In the genomic region with DNA sequence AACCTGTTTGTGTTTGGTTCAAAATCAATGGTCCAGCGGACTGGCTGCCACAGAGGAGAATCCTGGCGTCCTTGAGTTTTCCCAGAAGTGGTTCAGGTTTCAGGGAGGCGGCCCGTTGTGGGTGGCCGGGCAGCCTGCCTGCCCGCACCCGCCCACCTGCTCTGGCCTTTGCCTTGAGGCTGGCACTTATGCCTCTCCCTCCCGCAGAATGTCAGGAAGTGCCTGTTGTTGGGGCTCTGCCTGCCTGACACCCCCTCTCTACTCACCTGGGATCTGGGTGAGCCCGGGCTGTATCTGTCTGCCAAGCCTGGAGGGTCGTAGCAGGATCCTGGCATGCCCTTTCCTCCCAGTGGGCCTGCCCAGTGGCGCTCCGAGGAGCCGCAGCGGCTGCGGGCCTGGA, we compare ENCODE assay signal across 13 mouse cellular contexts. TPM values are rescaled to one million over a fixed set of nuclear protein-coding genes. Genes with fewer than 3 reads are reported as not detected.
DNase-seq lines count a peak whose midpoint lies in the region; ATAC-seq and TF ChIP-seq lines count a peak whose summit lies in the region.
"Had no signal": no experiment of that assay in that cellular context is flagged by ENCODE, and none has a peak within 500 bp of the region (broad histone marks: within the 10 kb centered on the region; RNA-seq: fewer than 3 reads in every experiment).

No protein-coding gene starts in this region.

- H3K9ac ChIP-seq in heart, embryonic 16.5 days (ENCODE audit: low read length), result 0 out of 2 replicates have a peak overlapping the region, but pooled peaks have one; percentile 26
- H3K9ac ChIP-seq in embryonic facial prominence, embryonic 13.5 days, result no peak overlapping the region
- no peak overlapping the region for H3K9ac ChIP-seq in kidney, embryonic 15.5 days

- 70% methylated on average over 15 of the region's 15 CpGs for WGBS in heart, embryonic 16.5 days
- 59% methylated on average over 15 of the region's 15 CpGs for WGBS in embryonic facial prominence, embryonic 13.5 days
- 57% methylated on average over 15 of the region's 15 CpGs for WGBS in kidney, embryonic 15.5 days

- H3K36me3 ChIP-seq in heart, embryonic 16.5 days (ENCODE audit: control insufficient read depth, insufficient read depth), result peaks cover 17% of the 10 kb centered on the region
- H3K36me3 ChIP-seq in E14TG2a.4 (ENCODE audit: insufficient read depth, low read length), result peaks cover 39% of the 10 kb centered on the region
- peaks cover 23% of the 10 kb centered on the region for H3K36me3 ChIP-seq in embryonic facial prominence, embryonic 13.5 days
- H3K36me3 ChIP-seq in kidney, embryonic 15.5 days, result peaks cover 18% of the 10 kb centered on the region

- no peak for ATAC-seq in heart, embryonic 16.5 days (replicated peaks; ENCODE audit: extremely low read depth, insufficient read depth, low FRiP score)
- ATAC-seq in embryonic facial prominence, embryonic 13.5 days (ENCODE audit: insufficient number of reproducible peaks, insufficient read depth, low FRiP score, low TSS enrichment, low read depth), result no peak
- peak; percentile 57 for ATAC-seq in kidney, embryonic 15.5 days (replicated peaks; ENCODE audit: low FRiP score)

- peaks cover 18% of the 10 kb centered on the region for H3K4me1 ChIP-seq in heart, embryonic 16.5 days (ENCODE audit: control insufficient read depth, insufficient read depth, low read length)
- peaks cover 94% of the 10 kb centered on the region for H3K4me1 ChIP-seq in E14TG2a.4 (replicated peaks; ENCODE audit: low read depth, low read length)
- peaks cover 38% of the 10 kb centered on the region for H3K4me1 ChIP-seq in embryonic facial prominence, embryonic 13.5 days
- H3K4me1 ChIP-seq in kidney, embryonic 15.5 days, result peaks cover 66% of the 10 kb centered on the region

- no peak overlapping the region for H3K4me3 ChIP-seq in heart, embryonic 16.5 days (ENCODE audit: low read length)
- peak overlapping the region; percentile 62 for H3K4me3 ChIP-seq in E14TG2a.4 (replicated peaks; ENCODE audit: low read length)
- H3K4me3 ChIP-seq in embryonic facial prominence, embryonic 13.5 days, result no peak overlapping the region
- 0 out of 2 replicates have a peak overlapping the region, but pooled peaks have one; percentile 15 for H3K4me3 ChIP-seq in kidney, embryonic 15.5 days (replicated peaks)

- TF ChIP-seq CTCF in E14TG2a.4 (conservative IDR thresholded peaks at IDR 0.05; ENCODE audit: low read length), result no peak

- H3K9me3 ChIP-seq in heart, embryonic 16.5 days (replicated peaks; ENCODE audit: control insufficient read depth, low read length), result peaks cover 18% of the 10 kb centered on the region
- H3K9me3 ChIP-seq in E14TG2a.4 (ENCODE audit: low read length), result no peaks in the 10 kb centered on the region
- peaks cover 15% of the 10 kb centered on the region for H3K9me3 ChIP-seq in embryonic facial prominence, embryonic 13.5 days
- peaks cover 3% of the 10 kb centered on the region; the same call in 1 of the 2 replicates for H3K9me3 ChIP-seq in kidney, embryonic 15.5 days (replicated peaks)

- no peak overlapping the region for H3K27ac ChIP-seq in heart, embryonic 16.5 days (ENCODE audit: low read length)
- H3K27ac ChIP-seq in embryonic facial prominence, embryonic 13.5 days, result 0 out of 2 replicates have a peak overlapping the region, but pooled peaks have one; percentile 16
- peak overlapping the region; percentile 84 for H3K27ac ChIP-seq in kidney, embryonic 15.5 days
- H3K27ac ChIP-seq: macrophage had no signal

- no peaks in the 10 kb centered on the region for H3K27me3 ChIP-seq in heart, embryonic 16.5 days (ENCODE audit: control insufficient read depth, insufficient read depth, low read length)
- H3K27me3 ChIP-seq in E14TG2a.4 (ENCODE audit: insufficient read depth, low read length), result peaks cover 9% of the 10 kb centered on the region
- no peaks in the 10 kb centered on the region for H3K27me3 ChIP-seq in embryonic facial prominence, embryonic 13.5 days
- no peaks in the 10 kb centered on the region for H3K27me3 ChIP-seq in kidney, embryonic 15.5 days

- no peak for DNase-seq in heart, postnatal 4 days
- DNase-seq in thymus, postnatal 14 days, result no peak
- DNase-seq in T-cell, adult 2 months (ENCODE audit: low spot score), result no peak
- DNase-seq in frontal cortex, postnatal 25 days (ENCODE audit: low spot score in 2 of 2), result no peak
- DNase-seq: cerebellum, postnatal 36 days; heart, postnatal 10 days had no signal

- no peak overlapping the region for H3K4me2 ChIP-seq in heart, embryonic 16.5 days (ENCODE audit: low read depth, low read length)
- no peak overlapping the region for H3K4me2 ChIP-seq in embryonic facial prominence, embryonic 13.5 days
- H3K4me2 ChIP-seq in kidney, embryonic 15.5 days, result peak overlapping the region; percentile 47

RNA-seq across cellular contexts. Expression of a gene that starts 6.0 kb away (rescaled TPM):
- polyA plus RNA-seq in heart, embryonic 16.5 days (2015; fragmentation: Nextera tagmentation; extraction: Ambion mirVana), result 7.3 and 8.6 TPM in 2 replicates
- total RNA-seq in heart, postnatal 4 days (2021), result 1 to 10 TPM; 6.2 to 6.5 TPM
- polyA plus RNA-seq in embryonic facial prominence, embryonic 13.5 days (2015; fragmentation: Nextera tagmentation; extraction: Ambion mirVana), result 18.0 and 18.7 TPM in 2 replicates
- polyA plus RNA-seq in kidney, embryonic 15.5 days (2015; fragmentation: Nextera tagmentation; extraction: Ambion mirVana), result 36.4 and 36.6 TPM in 2 replicates

RNA-seq across cellular contexts. Expression of a gene that starts 36.9 kb away (rescaled TPM):
- 10.7 and 11.1 TPM in 2 replicates for polyA plus RNA-seq in heart, embryonic 16.5 days (2015; fragmentation: Nextera tagmentation; extraction: Ambion mirVana)
- total RNA-seq in heart, postnatal 4 days (2021), result 1 to 10 TPM; 4.2 to 4.5 TPM
- polyA plus RNA-seq in embryonic facial prominence, embryonic 13.5 days (2015; fragmentation: Nextera tagmentation; extraction: Ambion mirVana), result 41.4 and 43.8 TPM in 2 replicates
- polyA plus RNA-seq in kidney, embryonic 15.5 days (2015; fragmentation: Nextera tagmentation; extraction: Ambion mirVana), result 24.1 and 25.3 TPM in 2 replicates

RNA-seq across cellular contexts. Expression of a gene that starts 42.5 kb away (rescaled TPM):
- polyA plus RNA-seq in heart, embryonic 16.5 days (2015; fragmentation: Nextera tagmentation; extraction: Ambion mirVana), result 0.20 TPM in 1 of 2 replicates, not detected in the other
- total RNA-seq in heart, postnatal 4 days (2021), result under 1 TPM in 1 of 2 experiments, not detected in 1; 0.27 TPM
- not detected in 2 replicates for polyA plus RNA-seq in embryonic facial prominence, embryonic 13.5 days (2015; fragmentation: Nextera tagmentation; extraction: Ambion mirVana)
- 0.30 TPM in 1 of 2 replicates, not detected in the other for polyA plus RNA-seq in kidney, embryonic 15.5 days (2015; fragmentation: Nextera tagmentation; extraction: Ambion mirVana)
- total RNA-seq: CH12.LX; left cerebral cortex, postnatal 36 days had no signal
- polyA plus RNA-seq: macrophage had no signal

RNA-seq across cellular contexts. Expression of a gene that starts 50.7 kb away (rescaled TPM):
- polyA plus RNA-seq in heart, embryonic 16.5 days (2015; fragmentation: Nextera tagmentation; extraction: Ambion mirVana), result 1.00 and 1.1 TPM in 2 replicates
- total RNA-seq in heart, postnatal 4 days (2021), result 1 to 10 TPM in 1 of 2 experiments, under 1 TPM in 1; 0.52 to 1.0 TPM
- 5.3 and 7.2 TPM in 2 replicates for polyA plus RNA-seq in embryonic facial prominence, embryonic 13.5 days (2015; fragmentation: Nextera tagmentation; extraction: Ambion mirVana)
- polyA plus RNA-seq in kidney, embryonic 15.5 days (2015; fragmentation: Nextera tagmentation; extraction: Ambion mirVana), result 20.8 and 26.9 TPM in 2 replicates

Comparison
In these comparisons a context has a peak if more than half of its experiments do, and no peak if none do; other contexts are left out.
1. H3K4me3 ChIP-seq: peak in E14TG2a.4 (single experiment) and kidney, embryonic 15.5 days (single experiment); none in heart, embryonic 16.5 days (single experiment) and embryonic facial prominence, embryonic 13.5 days (single experiment).